Mouse (Mus musculus): ENCODE results near the gene Olfr642. TPM values are rescaled to one million over a fixed set of nuclear protein-coding genes. Genes with fewer than 3 reads are reported as not detected.

The Olfr642 gene
- not detected in 2 replicates for polyA plus RNA-seq (2015; fragmentation: Nextera tagmentation; extraction: Ambion mirVana)

DNA sequence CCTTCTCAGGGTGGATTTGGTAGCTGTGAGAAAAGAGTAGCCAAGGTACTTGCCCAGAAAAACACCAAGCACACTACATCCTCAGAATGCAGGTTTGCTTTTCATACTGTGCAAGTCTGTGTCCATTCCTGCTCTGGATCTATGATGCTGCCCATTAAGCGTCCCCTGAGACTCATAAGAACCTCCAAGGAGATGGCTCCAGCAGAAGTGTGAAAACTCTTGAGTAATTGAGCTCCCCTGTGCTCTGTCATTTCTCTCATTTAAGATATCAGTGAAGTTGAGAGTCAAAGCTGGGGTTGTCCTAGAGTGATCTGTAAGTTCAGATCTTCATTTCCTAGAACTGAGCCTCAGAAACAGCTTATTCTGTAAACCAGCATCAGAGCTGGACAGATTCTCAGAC is at the start of gene Olfr642:
Olfr642 (minus strand) TSS at position 101 of the 400 bp plus-strand sequence.
- ATAC-seq, result no peak
- no peaks in the 10 kb centered on the region for H3K4me1 ChIP-seq (replicated peaks; ENCODE audit: control insufficient read depth, insufficient read depth, low read length)
- 74% methylated on average over 1 of the region's 1 CpGs for WGBS

GRCm38 (mm10) chr7:104085365-104085764 is 32.9 kb upstream of the Olfr642 start, which contains the start of gene Olfr645:
Gene Olfr645 (minus strand): TSS chr7:104085465.
- no peak within 1 kb of the TSS for H3K4me3 ChIP-seq (ENCODE audit: low read depth, low read length)
- no peak within 1 kb of the TSS for H3K9ac ChIP-seq (ENCODE audit: low read depth, low read length)
- no peak within 1 kb of the TSS for H3K27ac ChIP-seq (ENCODE audit: low read depth, low read length)
- no peaks in the 10 kb centered on the region for H3K9me3 ChIP-seq (ENCODE audit: control insufficient read depth)
- H3K4me2 ChIP-seq (replicated peaks; ENCODE audit: low read depth), result no peak within 1 kb of the TSS
- WGBS, result 76% methylated on average over 1 of the region's 1 CpGs
- no peaks in the 10 kb centered on the region for H3K27me3 ChIP-seq (replicated peaks; ENCODE audit: control insufficient read depth, insufficient read depth, low read length)
- no peaks in the 10 kb centered on the region for H3K4me1 ChIP-seq (replicated peaks; ENCODE audit: control insufficient read depth, insufficient read depth, low read length)
- H3K36me3 ChIP-seq (ENCODE audit: control insufficient read depth, insufficient read depth), result no peaks in the 10 kb centered on the region
- no peak for TF ChIP-seq CTCF (IDR thresholded peaks at IDR 0.05; ENCODE audit: low read depth)
- no peak for ATAC-seq

More for the DNA sequence above, at the start of gene Olfr642:
- Histone ChIP-seq H3K9ac (ENCODE audit: low read depth, low read length) (no peak within 1 kb of the TSS), H3K4me2 (replicated peaks; ENCODE audit: low read depth) (no peak within 1 kb of the TSS), H3K27ac (ENCODE audit: low read depth, low read length) (no peak within 1 kb of the TSS), H3K27me3 (replicated peaks; ENCODE audit: control insufficient read depth, insufficient read depth, low read length) (no peaks in the 10 kb centered on the region), H3K4me3 (ENCODE audit: low read depth, low read length) (no peak within 1 kb of the TSS), H3K36me3 (ENCODE audit: control insufficient read depth, insufficient read depth) (no peaks in the 10 kb centered on the region), H3K9me3 (ENCODE audit: control insufficient read depth) (no peaks in the 10 kb centered on the region)
- TF ChIP-seq CTCF (IDR thresholded peaks at IDR 0.05; ENCODE audit: low read depth), result no peak

- WGBS, result 71% methylated on average over 2 of the region's 2 CpGs
- Histone ChIP-seq H3K27me3 (replicated peaks; ENCODE audit: control insufficient read depth, insufficient read depth, low read length) (no peaks in the 10 kb centered on the region), H3K9ac (ENCODE audit: low read depth, low read length) (no peak within 1 kb of the TSS), H3K9me3 (ENCODE audit: control insufficient read depth) (no peaks in the 10 kb centered on the region), H3K27ac (ENCODE audit: low read depth, low read length) (no peak within 1 kb of the TSS), H3K4me3 (ENCODE audit: low read depth, low read length) (no peak within 1 kb of the TSS), H3K4me2 (replicated peaks; ENCODE audit: low read depth) (no peak within 1 kb of the TSS), H3K4me1 (replicated peaks; ENCODE audit: control insufficient read depth, insufficient read depth, low read length) (no peaks in the 10 kb centered on the region), H3K36me3 (ENCODE audit: control insufficient read depth, insufficient read depth) (no peaks in the 10 kb centered on the region)
- no peak for ATAC-seq
- no peak for TF ChIP-seq CTCF (IDR thresholded peaks at IDR 0.05; ENCODE audit: low read depth)
Measured at GRCm38 (mm10) chr7:104071769-104072168, 19.3 kb upstream of the Olfr642 start, which contains the start of gene Olfr644. Gene Olfr644 (minus strand): TSS chr7:104071869.

DNA sequence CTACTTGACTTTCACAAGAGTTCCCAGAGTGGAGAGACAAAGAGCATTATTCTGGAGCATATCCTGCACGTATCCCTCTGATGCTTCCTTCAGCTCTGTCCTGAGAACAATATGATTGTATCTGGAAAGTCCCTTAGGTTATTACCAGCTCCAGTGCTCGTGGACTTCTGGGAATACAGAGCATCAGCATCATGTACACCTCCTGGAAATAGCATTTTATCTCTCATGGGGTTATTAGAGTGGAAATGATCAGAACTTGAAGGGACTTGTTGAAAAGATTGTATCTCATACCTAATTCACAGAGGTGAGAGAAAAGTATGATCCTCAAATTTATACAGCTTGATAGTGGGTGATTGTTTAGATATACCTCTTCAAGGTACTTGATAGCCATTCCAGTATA is 8.9 kb upstream of the Olfr642 start, which contains the start of gene 4930516K23Rik:
4930516K23Rik (minus strand) TSS at position 101 of the 400 bp plus-strand sequence.
- Histone ChIP-seq H3K9me3 (ENCODE audit: control insufficient read depth) (no peaks in the 10 kb centered on the region), H3K4me3 (ENCODE audit: low read depth, low read length) (no peak within 1 kb of the TSS), H3K4me2 (replicated peaks; ENCODE audit: low read depth) (no peak within 1 kb of the TSS), H3K27me3 (replicated peaks; ENCODE audit: control insufficient read depth, insufficient read depth, low read length) (no peaks in the 10 kb centered on the region), H3K9ac (ENCODE audit: low read depth, low read length) (no peak within 1 kb of the TSS), H3K27ac (ENCODE audit: low read depth, low read length) (no peak within 1 kb of the TSS), H3K4me1 (replicated peaks; ENCODE audit: control insufficient read depth, insufficient read depth, low read length) (no peaks in the 10 kb centered on the region), H3K36me3 (ENCODE audit: control insufficient read depth, insufficient read depth) (no peaks in the 10 kb centered on the region)
- whole genome bisulfite sequencing, result 54% methylated on average over 2 of the region's 2 CpGs
- ATAC-seq, result no peak
- no peak for TF ChIP-seq CTCF (IDR thresholded peaks at IDR 0.05; ENCODE audit: low read depth)

- no peak for TF ChIP-seq CTCF (IDR thresholded peaks at IDR 0.05; ENCODE audit: low read depth)
- 95% methylated on average over 1 of the region's 1 CpGs for WGBS
- Histone ChIP-seq H3K27ac (ENCODE audit: low read depth, low read length) (no peak overlapping the region), H3K4me2 (replicated peaks; ENCODE audit: low read depth) (no peak overlapping the region), H3K9me3 (ENCODE audit: control insufficient read depth) (no peaks in the 10 kb centered on the region), H3K27me3 (replicated peaks; ENCODE audit: control insufficient read depth, insufficient read depth, low read length) (no peaks in the 10 kb centered on the region), H3K4me3 (ENCODE audit: low read depth, low read length) (no peak overlapping the region), H3K4me1 (replicated peaks; ENCODE audit: control insufficient read depth, insufficient read depth, low read length) (no peaks in the 10 kb centered on the region), H3K9ac (ENCODE audit: low read depth, low read length) (no peak overlapping the region), H3K36me3 (ENCODE audit: control insufficient read depth, insufficient read depth) (no peaks in the 10 kb centered on the region)
- ATAC-seq, result no peak
Measured at GRCm38 (mm10) chr7:104059215-104059614, 6.7 kb upstream of the Olfr642 start.

DNA sequence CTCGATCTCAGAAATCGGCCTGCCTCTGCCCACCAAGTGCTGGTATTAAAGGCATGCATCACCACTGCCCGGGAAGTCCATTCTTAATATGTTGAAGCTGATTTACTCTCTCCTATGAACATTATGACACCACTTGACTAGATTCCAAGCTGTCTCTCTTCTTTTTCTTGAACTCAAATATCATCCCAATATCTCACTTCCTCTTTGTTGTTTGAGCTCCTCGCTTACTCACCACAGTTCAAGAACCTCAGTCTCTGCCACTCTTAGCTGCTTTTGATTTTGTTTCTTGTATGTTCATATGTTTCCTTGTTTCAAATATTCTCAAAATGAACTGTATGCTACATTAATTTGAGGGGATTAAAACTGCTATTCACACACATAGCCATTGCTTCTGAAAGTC is 1.7 kb downstream of the Olfr642 start:
- Histone ChIP-seq H3K9me3 (ENCODE audit: control insufficient read depth) (no peaks in the 10 kb centered on the region), H3K9ac (ENCODE audit: low read depth, low read length) (no peak overlapping the region), H3K36me3 (ENCODE audit: control insufficient read depth, insufficient read depth) (no peaks in the 10 kb centered on the region), H3K4me1 (replicated peaks; ENCODE audit: control insufficient read depth, insufficient read depth, low read length) (no peaks in the 10 kb centered on the region), H3K27ac (ENCODE audit: low read depth, low read length) (no peak overlapping the region), H3K27me3 (replicated peaks; ENCODE audit: control insufficient read depth, insufficient read depth, low read length) (no peaks in the 10 kb centered on the region), H3K4me3 (ENCODE audit: low read depth, low read length) (no peak overlapping the region), H3K4me2 (replicated peaks; ENCODE audit: low read depth) (no peak overlapping the region)
- no peak for ATAC-seq
- no peak for TF ChIP-seq CTCF (IDR thresholded peaks at IDR 0.05; ENCODE audit: low read depth)
- 89% methylated on average over 4 of the region's 4 CpGs for WGBS

DNA sequence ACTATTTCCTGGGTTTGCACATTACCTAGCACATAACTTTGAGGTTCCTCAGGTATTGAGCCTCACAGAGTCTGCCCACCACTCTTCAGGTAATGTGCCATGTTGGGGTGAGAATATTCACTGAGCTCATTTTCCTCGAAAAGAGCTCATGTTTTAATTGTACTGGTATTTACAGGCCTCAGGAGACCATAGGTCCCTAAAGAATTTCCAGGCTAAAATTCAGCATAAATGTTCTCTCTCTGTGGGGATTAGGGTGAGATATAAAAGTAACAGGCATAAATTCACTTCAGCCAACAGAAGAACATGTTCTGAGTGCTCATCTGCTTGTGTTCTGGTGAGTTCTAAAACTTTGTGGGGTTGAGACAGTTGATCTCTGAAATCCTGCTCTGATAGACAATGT is 17.3 kb downstream of the Olfr642 start, which contains the start of gene Olfr641:
Olfr641 (plus strand) TSS at position 301 of the 400 bp plus-strand sequence.
- no peak for TF ChIP-seq CTCF (IDR thresholded peaks at IDR 0.05; ENCODE audit: low read depth)
- no peak within 1 kb of the TSS for H3K9ac ChIP-seq (ENCODE audit: low read depth, low read length)
- ATAC-seq, result no peak
- no peaks in the 10 kb centered on the region for H3K4me1 ChIP-seq (replicated peaks; ENCODE audit: control insufficient read depth, insufficient read depth, low read length)
- no peaks in the 10 kb centered on the region for H3K9me3 ChIP-seq (ENCODE audit: control insufficient read depth)
- no peak within 1 kb of the TSS for H3K4me2 ChIP-seq (replicated peaks; ENCODE audit: low read depth)
- 67% methylated on average over 1 of the region's 1 CpGs for WGBS
- H3K4me3 ChIP-seq (ENCODE audit: low read depth, low read length), result no peak within 1 kb of the TSS
- no peak within 1 kb of the TSS for H3K27ac ChIP-seq (ENCODE audit: low read depth, low read length)
- no peaks in the 10 kb centered on the region for H3K27me3 ChIP-seq (replicated peaks; ENCODE audit: control insufficient read depth, insufficient read depth, low read length)
- H3K36me3 ChIP-seq (ENCODE audit: control insufficient read depth, insufficient read depth), result no peaks in the 10 kb centered on the region

Measured in intestine, postnatal 0 days (tissue).